Mouse (Mus musculus): ENCODE measurements around the gene Crocc2.

DNA sequence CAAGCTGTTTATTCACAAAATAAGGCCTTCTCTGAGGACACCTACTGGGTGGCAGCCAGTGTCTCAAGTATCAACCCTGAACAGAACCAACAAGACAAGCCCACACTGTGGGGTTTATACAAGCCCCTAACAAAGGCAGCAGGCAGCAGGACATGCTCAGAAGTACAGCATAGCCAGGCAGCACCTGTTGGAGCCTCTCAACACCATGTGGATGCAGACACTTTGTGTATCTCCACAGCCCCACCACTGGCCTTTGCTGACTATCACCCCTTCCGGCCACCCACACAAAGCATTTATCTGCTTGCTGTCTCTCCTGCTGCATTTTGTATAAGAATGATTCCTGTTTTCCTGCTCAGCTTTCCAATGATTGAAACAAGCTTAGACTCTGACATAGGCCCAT is 89.0 kb downstream of the Crocc2 start:
- TF ChIP-seq CTCF (IDR thresholded peaks at IDR 0.05; ENCODE audit: low read depth), result no peak
- no peak for TF ChIP-seq EP300 (IDR thresholded peaks at IDR 0.05; ENCODE audit: low read depth)

Measured in heart, postnatal 0 days (tissue).